Mouse (Mus musculus) heart, postnatal 4 days (tissue): ENCODE results near the gene Rab3gap2. TPM values are rescaled to one million over a fixed set of nuclear protein-coding genes. Genes with fewer than 3 reads are reported as not detected.
"Not testable (repeated sequence)": the region's sequence is repeated elsewhere in the genome, so short reads cannot be mapped to it uniquely, and the experiment has no call there.

ENCODE experiments used
- DNase-seq: peaks from one replicate; pipeline ENCODE4 v3.0.0; 2021
- total RNA-seq, 2 experiments: library from RNA; stranded (reverse); gene quantifications; 2 replicates each; pipeline ENCODE4 v1.2.3; 2021

The Rab3gap2 gene
- total RNA-seq, 2 experiments from 2014 or later, result 25.4 to 29.1 TPM

DNA sequence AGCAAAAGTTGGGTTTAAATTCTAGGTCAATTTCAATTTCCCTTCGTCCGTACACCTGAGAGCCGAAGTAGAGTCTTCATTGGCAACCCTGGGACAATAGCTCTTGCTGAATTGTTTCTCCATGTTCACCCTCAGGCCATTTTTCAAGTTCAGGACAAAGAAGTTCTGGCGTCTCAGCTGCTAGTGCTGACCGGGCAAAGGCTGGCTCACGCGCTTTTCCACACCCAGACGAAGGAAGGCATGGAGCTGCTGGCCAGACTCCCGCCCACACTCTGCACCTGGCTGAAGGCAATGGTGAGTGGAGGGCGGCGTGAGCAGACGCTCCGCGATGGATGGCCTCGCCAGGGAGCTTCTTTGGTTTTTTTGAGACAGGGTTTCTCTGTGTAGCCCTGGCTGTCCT, 79.3 kb downstream of the Rab3gap2 start:
- no peak for DNase-seq

DNA sequence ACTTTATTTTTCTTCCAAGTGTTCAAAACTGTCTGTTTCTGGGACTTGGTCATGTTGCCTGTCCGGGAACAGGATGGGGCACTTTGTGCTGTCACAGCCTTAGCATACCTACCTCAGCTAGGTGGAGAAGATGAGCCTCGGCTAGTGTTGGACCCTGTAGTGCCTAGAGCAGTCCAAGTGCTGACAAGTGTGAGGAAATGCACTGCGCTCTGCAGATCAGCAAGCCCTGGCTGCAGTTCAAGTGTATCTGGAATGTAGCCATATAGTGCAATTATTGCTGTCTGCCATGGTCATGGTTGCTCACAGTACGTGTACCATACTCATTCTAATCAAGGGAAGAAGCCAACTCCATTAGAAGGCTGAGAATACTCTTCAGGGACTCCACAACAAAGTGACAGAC, 80.8 kb downstream of the Rab3gap2 start:
- peak; percentile 83 for DNase-seq

DNA sequence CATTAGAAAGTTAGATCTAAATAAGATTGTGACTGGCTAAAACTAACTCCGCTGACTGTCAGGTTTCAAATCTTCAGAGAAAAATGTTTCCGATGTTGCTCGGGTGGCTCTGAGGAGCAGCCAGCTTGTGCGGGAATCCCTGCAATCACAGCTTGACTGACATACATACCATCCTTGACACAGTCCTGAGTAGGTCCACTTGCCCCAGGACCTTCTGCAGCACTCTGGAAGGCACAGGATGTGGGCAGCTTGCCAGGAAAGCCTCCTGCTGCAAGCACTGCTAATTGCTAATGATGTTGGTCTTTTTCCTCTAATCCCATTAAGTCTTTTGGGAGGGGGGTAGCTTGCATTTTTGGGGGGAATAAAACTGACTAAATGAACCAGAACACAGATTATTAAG, 81.3 kb downstream of the Rab3gap2 start:
- DNase-seq, result peak; percentile 77

DNA sequence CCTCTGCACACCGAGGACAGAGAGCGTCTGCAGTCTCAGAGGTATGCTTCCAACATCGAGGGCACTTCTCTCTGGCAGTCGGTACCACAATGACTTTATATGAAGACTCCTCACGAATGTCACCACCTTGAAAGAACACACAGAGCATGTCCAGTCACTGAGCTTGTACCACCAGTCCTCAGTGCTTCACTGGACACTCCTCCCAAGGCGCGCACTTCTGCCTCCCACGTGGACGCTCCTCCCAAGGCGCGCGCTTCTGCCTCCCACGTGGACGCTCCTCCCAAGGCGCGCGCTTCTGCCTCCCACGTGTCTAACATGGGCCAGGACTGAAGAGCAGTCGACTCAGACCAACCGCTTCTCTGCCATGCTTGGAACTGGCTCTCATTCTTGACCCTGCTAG, 83.1 kb downstream of the Rab3gap2 start:
- no peak for DNase-seq

DNA sequence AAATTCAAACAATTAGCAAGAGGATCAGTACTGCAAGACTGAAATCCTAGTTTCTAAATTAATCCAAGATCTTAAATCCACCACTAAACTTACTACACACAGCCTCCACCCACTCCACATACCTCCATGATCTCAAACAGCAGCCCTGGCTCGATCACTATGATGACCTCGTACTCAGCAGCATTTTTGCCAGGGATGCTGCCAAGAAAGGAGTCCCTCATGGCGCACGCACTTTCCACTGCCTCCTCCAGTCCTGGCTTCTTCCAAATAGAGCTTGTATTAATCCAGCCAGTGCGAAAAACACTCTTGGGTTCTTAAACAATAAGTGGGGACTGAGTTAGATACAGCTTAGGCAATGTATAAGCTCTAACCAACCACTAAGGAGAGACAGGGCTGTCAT, 85.3 kb downstream of the Rab3gap2 start:
- peak; percentile 48 for DNase-seq

DNA sequence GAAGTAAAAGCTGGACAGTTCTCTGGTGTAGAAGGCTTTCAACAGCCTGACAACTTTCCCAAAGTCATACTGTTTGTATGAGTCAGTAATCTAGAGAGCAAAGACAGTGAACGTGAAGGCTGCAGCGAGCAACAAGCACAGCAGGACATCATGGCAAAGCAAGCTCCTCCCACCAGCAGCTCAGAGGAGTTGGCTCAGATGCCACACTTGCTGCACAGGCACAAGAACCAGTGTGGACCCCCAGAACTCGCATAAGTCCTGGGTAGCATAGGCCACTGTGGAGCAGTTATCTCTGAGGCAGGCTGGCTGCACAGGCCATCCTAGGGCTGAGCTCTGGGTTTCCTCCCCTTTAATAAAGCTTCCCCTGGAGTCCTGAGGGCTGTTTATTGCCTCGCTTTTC, 87.4 kb downstream of the Rab3gap2 start:
- no peak for DNase-seq

DNA sequence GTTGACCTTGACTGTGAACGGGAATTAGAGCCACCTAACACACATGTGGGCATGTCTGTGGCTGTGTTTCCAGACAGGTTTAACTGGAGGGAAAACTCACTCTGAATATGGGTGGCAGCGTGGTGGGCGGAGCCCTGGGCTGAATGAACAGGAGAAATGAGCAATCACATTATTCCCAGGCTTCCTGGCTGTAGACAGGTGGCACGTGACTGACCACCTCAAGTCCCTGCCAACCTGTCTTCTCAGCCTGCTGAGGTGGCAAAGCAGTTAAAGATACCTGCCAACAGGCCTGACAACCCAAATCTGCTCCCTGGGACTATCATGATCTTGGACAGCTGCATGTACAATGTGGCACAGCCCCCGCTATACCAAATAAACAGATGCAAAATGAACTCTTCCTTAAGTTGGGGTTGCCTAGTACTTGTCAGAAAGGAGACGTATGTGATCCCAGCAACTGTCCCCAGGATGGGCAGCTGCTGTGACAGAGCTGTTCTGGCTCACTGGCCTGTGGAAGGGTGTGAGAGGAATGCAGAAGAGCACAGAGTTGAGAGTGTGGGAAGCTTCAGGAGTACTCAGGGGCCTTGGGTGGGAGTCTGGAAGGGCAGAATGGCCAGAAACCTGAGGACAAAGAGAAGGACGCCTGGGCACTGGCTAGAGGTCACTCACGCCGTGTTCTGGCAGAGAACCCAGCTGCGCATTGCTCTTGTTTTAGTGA, 88.9 kb downstream of the Rab3gap2 start:
- no peak for DNase-seq

DNA sequence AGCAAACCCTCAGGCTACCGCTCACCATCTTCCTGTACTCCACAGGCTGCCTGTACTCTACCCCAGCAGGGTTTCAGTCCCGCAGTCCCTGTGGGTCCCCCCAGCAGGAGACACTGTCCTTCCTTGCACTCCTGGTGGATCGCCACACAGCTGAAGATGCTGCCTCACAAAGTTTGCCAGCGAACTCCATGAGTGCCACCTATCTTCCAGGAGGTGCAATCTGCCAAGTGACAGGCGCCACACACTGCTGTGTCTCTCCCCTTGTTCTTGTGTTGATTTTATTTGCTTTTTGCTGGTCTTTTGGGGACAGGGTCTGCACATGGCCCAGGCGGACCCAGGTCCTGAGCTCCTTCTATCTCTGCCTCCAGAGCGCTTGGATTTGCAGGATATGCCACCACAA, 92.9 kb downstream of the Rab3gap2 start:
- no peak for DNase-seq

DNA sequence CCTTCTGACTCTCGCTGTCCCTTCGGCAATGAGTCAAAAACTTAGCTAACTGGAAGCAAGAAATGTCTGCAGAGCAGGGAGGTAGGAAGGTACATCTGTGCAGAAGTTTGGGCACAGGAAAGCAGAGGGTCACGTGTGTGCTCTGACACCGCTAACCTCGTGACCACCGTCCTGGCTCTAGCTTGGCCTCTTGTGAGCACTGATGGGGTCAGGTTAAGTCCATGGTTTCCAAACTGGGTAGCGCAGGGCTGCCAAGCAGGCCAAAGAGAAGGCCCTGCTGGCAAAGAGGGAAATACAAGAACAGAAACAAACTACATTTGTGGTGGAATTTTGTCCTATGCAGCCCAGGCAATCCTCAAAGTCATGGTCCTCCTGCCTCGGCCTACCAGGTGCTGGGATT, 94.6 kb downstream of the Rab3gap2 start:
- no peak for DNase-seq

DNA sequence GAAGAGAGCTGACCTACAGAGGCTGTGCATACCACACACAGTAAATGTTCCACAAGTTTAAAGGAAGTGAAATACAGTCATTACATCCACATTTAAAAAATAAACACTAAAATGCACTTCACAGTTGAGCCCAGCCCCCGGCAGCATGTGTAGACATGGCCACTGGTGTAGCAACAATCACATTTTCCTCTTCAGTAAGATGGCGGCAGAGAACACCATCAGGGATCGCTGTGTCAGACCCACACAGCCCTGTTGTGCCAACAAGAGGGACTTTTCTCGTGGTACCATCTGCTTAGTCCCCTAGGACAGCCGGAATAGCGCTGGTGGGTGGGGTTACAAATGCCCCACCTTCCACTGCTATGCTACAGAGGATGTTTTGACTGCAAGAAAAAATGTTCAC, 98.9 kb downstream of the Rab3gap2 start:
- DNase-seq, result no peak

DNA sequence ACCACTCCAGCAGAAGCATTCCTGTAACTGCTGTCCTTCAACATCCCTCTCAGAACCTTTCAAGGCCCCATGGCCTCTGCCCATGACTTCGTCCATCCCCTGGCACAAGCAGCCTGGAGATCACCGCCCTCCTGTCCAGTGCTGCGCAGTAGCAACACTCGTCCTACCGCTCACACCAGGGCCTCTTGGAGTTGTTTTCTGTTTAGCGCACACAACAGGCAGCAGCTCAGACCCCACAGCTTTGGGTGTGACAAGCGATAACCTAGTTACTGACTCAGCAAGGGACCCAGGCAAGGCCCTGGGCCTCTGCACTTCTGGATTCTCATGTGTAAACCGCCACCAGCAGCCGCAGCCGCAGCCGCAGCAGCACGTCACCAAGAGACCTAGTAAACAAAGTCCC, 102.9 kb downstream of the Rab3gap2 start:
- DNase-seq, result no peak

DNA sequence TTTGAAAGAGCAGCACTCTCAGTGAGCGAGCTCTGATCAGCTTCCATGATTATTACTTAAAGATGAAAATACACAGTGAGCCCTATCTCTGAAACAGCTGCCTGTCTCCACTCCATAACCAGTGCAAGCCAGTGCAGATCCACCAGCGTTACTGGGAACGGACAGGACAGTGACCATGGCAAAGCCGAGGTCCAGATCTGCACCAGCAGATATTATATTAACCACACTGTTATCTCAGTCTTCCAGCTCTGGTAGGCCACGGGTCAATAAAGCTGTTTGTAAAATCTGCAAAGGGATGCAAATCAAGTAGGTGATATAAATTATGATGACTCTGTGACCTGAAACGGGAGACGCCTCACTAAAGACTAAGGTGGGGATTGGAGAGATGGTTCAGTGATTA, 103.7 kb downstream of the Rab3gap2 start:
- DNase-seq, result no peak

DNA sequence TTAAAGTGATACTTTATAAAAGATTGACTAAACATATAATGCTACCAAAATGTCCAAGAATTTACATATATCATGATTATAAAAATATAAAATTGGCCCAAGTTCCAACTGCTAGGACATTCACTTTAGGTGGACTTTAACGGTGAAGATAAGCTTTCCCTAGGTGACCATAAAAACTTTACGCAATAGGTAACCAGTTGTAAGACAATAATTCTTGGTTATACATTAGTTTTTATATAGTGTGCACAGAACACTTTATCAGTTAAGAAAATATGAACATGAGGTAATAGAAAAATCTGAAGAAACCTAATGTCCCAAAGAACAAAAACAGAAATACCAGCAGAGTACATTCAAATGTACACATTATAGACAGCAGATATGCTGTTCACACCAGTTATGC, 104.4 kb downstream of the Rab3gap2 start:
- DNase-seq, result no peak

DNA sequence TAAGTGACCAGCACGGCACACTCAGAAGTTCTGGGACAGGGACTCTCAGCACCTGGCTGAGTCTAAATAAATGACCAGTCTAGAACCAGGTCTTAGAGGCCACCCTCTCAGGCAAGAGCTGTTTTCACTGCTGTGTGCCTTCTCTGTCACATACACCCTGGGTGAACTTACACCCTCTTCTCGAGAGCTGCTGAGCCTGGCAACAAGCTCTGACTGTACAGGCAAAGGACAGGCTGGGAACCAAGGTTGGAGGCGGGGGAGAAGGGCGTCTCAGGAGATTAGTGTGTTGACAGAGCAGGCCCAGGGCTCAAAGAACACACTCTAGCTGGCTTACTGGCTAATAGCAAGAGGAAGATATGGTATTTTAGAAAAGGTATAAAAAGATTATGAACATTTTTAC, 105.0 kb downstream of the Rab3gap2 start:
- DNase-seq, result peak; percentile 60

DNA sequence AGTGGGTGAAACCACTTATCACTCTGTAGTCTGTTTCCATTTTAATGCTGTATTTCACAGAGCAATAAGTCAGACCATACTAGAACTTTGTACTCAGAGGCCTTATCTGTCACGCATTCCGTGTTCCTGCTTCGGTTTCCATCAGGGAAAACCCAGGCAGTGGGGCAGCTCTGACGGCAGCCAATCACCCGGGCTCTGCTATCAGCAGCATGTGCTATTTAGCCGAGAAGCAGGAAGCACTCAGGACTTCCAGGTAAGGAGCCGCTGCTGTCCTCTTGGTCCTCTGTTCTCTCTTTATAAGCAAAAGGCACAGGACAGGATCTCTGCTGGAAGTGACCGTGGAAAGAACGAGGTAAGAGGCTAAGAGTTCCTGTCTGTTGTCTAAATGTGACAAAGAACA, 108.0 kb downstream of the Rab3gap2 start:
- peak; percentile 23 for DNase-seq

DNA sequence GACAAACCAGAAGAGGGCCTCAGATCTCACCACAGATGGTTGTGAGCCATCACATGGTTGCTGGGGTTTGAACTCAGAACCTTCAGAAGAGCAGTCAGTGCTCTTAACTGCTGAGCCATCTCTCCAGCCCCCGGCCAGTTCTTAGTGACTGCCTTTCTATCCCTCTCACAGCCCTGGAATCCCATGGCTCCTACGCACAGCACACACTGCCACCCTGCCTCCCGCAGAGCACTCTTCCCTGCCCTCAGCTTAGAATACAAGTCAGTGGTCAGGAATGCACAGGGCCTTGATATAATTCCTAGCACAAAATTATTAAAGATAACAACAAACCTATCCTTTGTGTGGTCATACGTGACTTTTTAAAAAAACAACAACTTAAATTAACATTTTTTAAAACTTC, 110.6 kb downstream of the Rab3gap2 start:
- no peak for DNase-seq

DNA sequence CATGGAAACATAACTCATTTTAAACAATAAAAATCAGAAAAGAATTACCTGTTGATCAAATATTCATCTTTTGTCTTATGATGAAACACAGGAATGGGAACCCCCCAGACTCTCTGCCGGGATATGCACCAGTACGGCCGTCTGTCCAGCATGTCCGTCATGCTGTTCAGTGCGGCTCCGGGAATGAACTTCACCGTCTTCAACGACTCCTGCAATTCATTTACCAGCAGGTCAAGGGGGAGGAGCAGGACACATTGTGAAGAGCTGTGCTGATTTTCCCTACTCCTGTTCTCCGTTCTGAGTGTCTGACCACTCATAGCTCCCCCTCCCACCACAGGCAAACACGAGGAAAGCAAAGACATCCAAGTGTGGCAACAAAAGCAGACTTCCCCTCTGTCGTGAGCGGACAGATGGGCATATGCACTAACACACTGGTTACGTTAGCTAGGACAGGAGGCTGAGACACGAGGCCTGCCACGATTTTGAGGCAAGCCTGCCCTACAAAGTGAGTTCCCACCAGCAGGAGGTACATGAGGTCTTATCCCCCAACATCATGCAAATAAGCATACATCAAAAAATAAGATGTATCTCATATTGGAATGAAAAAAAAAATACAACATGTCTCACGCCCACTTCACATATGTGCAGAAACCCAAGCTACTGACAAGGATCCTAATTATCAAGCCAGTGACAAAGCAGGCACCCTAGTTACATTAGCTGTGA, 112.1 kb downstream of the Rab3gap2 start:
- DNase-seq, result no peak

DNA sequence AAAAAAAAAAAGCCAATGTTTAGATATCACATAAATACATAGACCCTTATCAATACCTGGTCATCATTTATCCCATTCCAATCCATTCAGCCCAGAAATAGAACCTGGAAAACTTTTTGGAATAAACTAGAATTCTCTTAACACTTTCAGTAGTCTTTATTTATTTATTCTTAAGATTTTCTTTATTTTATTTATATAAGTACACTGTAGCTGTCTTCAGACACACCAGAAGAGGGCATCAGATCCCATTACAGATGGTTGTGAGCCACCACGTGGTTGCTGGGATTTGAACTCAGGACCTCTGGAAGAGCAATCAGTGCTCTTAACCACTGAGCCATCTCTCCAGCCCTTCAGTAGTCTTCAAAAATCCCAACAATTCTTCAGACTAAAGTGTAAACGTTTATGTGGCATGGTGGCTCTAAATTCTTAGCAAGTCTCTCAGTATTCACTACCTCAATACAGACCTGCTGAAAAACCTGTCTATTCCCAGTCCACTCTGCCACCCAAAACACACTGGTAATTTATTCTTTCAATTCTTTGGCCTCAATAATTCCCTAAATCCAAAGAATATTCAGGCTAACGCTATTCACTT, 123.9 kb downstream of the Rab3gap2 start:
- DNase-seq, result not testable (repeated sequence)

DNA sequence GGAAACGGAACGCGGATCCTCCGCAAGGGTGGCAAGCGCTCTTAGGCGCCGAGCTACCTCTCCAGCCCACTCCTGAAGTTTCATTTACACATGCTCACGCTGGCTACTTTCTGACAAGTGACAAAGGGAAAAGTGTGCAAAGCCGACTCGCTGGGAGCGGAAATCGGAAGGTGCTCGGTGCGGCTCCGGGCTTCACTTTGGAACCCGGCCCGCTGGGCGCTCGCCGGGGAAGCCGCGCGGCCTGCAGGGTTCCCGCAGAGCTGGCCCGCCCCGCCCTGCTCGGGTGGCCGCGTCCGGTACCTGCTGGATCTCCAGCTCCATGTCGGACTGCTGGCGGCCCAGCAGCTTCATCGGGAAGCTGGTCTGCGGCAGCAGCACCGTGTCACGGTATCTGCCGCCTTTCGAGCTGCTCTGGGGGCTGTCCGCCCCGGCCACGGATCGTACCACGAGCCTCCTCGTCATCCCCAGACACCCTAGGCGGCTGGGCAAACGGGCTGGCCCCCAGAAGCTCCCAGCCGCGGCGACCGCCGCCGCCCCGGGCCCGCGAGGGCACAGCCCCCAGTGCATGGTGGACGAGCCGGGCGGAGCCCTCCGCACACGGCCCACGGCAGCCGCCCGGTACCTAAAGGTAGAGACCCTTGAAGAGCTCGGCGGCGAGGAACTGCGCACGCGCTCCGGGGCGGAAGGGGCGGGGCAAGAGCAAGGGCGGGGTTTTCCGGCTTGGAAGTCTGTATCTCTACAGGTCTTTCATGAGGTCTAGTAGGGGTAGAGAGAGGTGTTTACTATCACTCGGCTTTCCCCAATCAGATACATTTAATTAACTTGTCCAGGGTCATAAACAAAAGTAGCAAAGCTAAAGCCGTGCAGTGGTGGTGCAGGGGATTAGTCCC, 125.0 kb downstream of the Rab3gap2 start, which contains the start of gene Iars2:
Gene Iars2, minus strand, starts transcription at position 676 of the 890 bp plus-strand sequence.
- peak; percentile 95 for DNase-seq

DNA sequence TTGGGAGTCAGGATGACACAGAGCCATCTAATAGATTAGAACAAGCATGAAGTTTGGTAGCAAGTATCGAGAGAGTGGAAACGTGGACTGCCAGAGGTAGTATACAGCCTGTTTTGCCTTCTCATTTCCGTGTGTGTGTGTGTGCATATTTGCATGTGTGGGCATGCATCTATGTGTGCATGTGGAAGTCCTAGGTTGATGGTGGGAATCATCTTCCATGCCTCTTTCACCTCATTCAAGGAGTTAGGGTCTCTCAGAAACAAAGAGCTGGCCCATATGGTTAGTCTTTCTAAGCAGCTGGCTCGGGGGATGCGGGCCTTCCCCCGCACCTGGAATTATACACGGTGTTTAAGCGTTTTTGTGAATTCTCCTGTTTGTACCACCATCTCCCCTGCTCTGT, 125.9 kb downstream of the Rab3gap2 start:
- no peak for DNase-seq

DNA sequence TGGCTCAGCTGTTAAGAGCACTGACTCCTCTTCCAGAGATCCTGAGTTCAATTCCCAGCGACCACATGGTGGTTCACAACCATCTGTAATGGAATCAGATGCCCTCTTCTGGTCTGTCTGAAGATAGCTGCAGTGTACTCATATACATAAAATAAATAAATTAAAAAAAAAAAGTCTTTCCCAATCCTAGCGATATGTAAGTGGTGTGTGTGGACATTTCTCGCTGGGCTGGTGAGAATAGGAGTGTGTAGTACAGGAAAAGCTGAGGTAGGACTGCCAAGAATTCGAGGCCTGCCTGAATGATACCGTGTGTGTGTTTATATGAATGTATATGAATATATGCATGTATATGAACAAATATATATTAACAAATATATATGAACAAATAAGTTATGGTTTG, 127.4 kb downstream of the Rab3gap2 start:
- no peak for DNase-seq

DNA sequence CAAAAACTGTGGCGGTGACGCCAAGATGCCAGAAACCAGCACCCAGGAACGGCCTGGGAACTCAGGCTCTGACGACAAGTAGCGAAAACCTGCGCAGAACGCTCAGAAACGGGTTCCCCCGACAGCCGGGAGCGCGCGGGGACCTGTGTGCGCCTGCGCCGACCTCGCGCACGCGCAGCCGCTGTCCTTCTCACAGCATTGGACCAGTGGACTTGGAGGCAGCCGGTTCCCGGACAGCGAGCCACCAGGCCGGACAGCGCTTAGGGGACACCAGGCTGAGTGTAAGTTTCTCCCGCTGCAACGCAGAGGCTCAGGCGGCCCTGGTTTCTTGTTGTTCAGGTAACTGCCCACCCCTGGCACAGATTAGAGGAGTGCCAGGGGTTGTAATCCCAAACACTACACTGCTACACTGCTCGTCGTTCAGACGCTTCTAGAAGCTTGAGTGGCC, 128.1 kb downstream of the Rab3gap2 start, which contains the start of gene Bpnt1:
Gene Bpnt1, plus strand, starts transcription at position 167 of the 448 bp plus-strand sequence.
- DNase-seq, result peak; percentile 90

DNA sequence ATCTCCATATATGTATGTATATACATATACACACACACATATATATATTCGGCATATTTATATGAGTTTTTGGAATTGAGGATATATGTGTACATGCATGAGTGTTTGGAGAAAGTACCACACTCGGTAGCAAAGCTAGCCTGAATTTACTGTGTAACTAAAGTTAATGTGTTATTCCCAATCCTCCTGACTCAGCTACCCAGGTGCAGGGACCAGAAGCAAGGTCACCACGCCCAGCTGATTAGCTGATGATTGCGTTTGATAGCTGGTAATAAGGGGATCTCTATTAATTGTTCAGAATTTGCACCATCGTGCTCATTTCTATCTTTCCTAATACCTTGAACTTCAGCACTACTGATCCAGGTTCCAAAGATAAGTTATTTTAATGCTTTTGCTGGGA, 129.7 kb downstream of the Rab3gap2 start:
- no peak for DNase-seq
